Mouse (Mus musculus): ENCODE data around the gene Wbp1. TPM values are rescaled to one million over a fixed set of nuclear protein-coding genes. Genes with fewer than 3 reads are reported as not detected.
A peak's percentile ranks its signal among the peaks of the same experiment; 100 is the strongest.

Gene Wbp1
- polyA plus RNA-seq, 1 experiment from 2014 or later: 50.3 TPM

GRCm38 (mm10) chr6:83136291-83136880, 15.0 kb upstream of the Wbp1 start:
- Histone ChIP-seq H3K4me3 (ENCODE audit: low read depth, low read length) (peak overlapping the region; percentile 63), H3K9ac (ENCODE audit: low read depth, low read length) (peak overlapping the region; percentile 86), H3K9me3 (ENCODE audit: control insufficient read depth, low read length) (no peaks in the 10 kb centered on the region), H3K27ac (ENCODE audit: low read depth, low read length) (peak overlapping the region; percentile 97), H3K36me3 (ENCODE audit: control insufficient read depth, insufficient read depth, low read length) (no peaks in the 10 kb centered on the region; the same call in 1 of the 2 replicates), H3K4me2 (peak overlapping the region; percentile 86), H3K27me3 (replicated peaks; ENCODE audit: control insufficient read depth, insufficient read depth, low read length) (peaks cover 15% of the 10 kb centered on the region), H3K4me1 (replicated peaks; ENCODE audit: control insufficient read depth, insufficient read depth, low read length) (peaks cover 31% of the 10 kb centered on the region)
- 25% methylated on average over 5 of the region's 5 CpGs for WGBS
- no peak for DNase-seq (ENCODE audit: low spot score)
- no peak for ATAC-seq (replicated peaks; ENCODE audit: low FRiP score)

- 20% methylated on average over 33 of the region's 37 CpGs for WGBS
- Histone ChIP-seq H3K4me1 (replicated peaks; ENCODE audit: control insufficient read depth, insufficient read depth, low read length) (peaks cover 29% of the 10 kb centered on the region), H3K9ac (ENCODE audit: low read depth, low read length) (peak overlapping the region; percentile 86), H3K9me3 (ENCODE audit: control insufficient read depth, low read length) (no peaks in the 10 kb centered on the region), H3K36me3 (ENCODE audit: control insufficient read depth, insufficient read depth, low read length) (no peaks in the 10 kb centered on the region; the same call in 1 of the 2 replicates), H3K27ac (ENCODE audit: low read depth, low read length) (0 out of 2 replicates have a peak overlapping the region, but pooled peaks have one; percentile 97), H3K4me2 (peak overlapping the region; percentile 86), H3K4me3 (ENCODE audit: low read depth, low read length) (peak overlapping the region; percentile 63), H3K27me3 (replicated peaks; ENCODE audit: control insufficient read depth, insufficient read depth, low read length) (peaks cover 15% of the 10 kb centered on the region)
- no peak for ATAC-seq (replicated peaks; ENCODE audit: low FRiP score)
- DNase-seq (ENCODE audit: low spot score): no peak
Measured at GRCm38 (mm10) chr6:83135571-83136161, 14.3 kb upstream of the Wbp1 start.

GRCm38 (mm10) chr6:83134951-83135513, 13.7 kb upstream of the Wbp1 start, which contains the start of gene Rtkn:
Rtkn (plus strand) TSS chr6:83135463.
- Histone ChIP-seq H3K9me3 (ENCODE audit: control insufficient read depth, low read length) (no peaks in the 10 kb centered on the region), H3K36me3 (ENCODE audit: control insufficient read depth, insufficient read depth, low read length) (no peaks in the 10 kb centered on the region; the same call in 1 of the 2 replicates), H3K4me1 (replicated peaks; ENCODE audit: control insufficient read depth, insufficient read depth, low read length) (peaks cover 29% of the 10 kb centered on the region), H3K27ac (ENCODE audit: low read depth, low read length) (peak within 1 kb of the TSS; percentile 97; the same call in 1 of the 2 replicates), H3K4me3 (ENCODE audit: low read depth, low read length) (peak within 1 kb of the TSS; percentile 63), H3K27me3 (replicated peaks; ENCODE audit: control insufficient read depth, insufficient read depth, low read length) (peaks cover 15% of the 10 kb centered on the region), H3K9ac (ENCODE audit: low read depth, low read length) (peak within 1 kb of the TSS; percentile 86), H3K4me2 (peak within 1 kb of the TSS; percentile 86)
- 62% methylated on average over 7 of the region's 7 CpGs for WGBS
- DNase-seq (ENCODE audit: low spot score) (no peak), ATAC-seq (replicated peaks; ENCODE audit: low FRiP score) (no peak)

GRCm38 (mm10) chr6:83134226-83134625, 12.9 kb upstream of the Wbp1 start:
- WGBS: 68% methylated on average over 3 of the region's 3 CpGs
- no peak overlapping the region for H3K27ac ChIP-seq (ENCODE audit: low read depth, low read length)
- no peaks in the 10 kb centered on the region for H3K36me3 ChIP-seq (ENCODE audit: control insufficient read depth, insufficient read depth, low read length)
- H3K9me3 ChIP-seq (ENCODE audit: control insufficient read depth, low read length): no peaks in the 10 kb centered on the region
- H3K27me3 ChIP-seq (replicated peaks; ENCODE audit: control insufficient read depth, insufficient read depth, low read length): peaks cover 15% of the 10 kb centered on the region
- no peak overlapping the region for H3K4me3 ChIP-seq (ENCODE audit: low read depth, low read length)
- ATAC-seq (replicated peaks; ENCODE audit: low FRiP score) (no peak), DNase-seq (ENCODE audit: low spot score) (no peak)
- H3K4me1 ChIP-seq (replicated peaks; ENCODE audit: control insufficient read depth, insufficient read depth, low read length): peaks cover 29% of the 10 kb centered on the region
- H3K9ac ChIP-seq (ENCODE audit: low read depth, low read length): no peak overlapping the region
- H3K4me2 ChIP-seq: no peak overlapping the region

- H3K27me3 ChIP-seq (replicated peaks; ENCODE audit: control insufficient read depth, insufficient read depth, low read length): peaks cover 15% of the 10 kb centered on the region
Measured at GRCm38 (mm10) chr6:83132176-83132919, 11.0 kb upstream of the Wbp1 start.

GRCm38 (mm10) chr6:83131469-83132034, 10.2 kb upstream of the Wbp1 start:
- peak overlapping the region; percentile 11; the same call in 1 of the 2 replicates for H3K4me2 ChIP-seq
- no peak overlapping the region for H3K4me3 ChIP-seq (ENCODE audit: low read depth, low read length)
- DNase-seq (ENCODE audit: low spot score) (no peak), ATAC-seq (replicated peaks; ENCODE audit: low FRiP score) (peak; percentile 57)
- no peak overlapping the region for H3K9ac ChIP-seq (ENCODE audit: low read depth, low read length)
- peaks cover 15% of the 10 kb centered on the region for H3K27me3 ChIP-seq (replicated peaks; ENCODE audit: control insufficient read depth, insufficient read depth, low read length)
- peaks cover 13% of the 10 kb centered on the region for H3K4me1 ChIP-seq (replicated peaks; ENCODE audit: control insufficient read depth, insufficient read depth, low read length)
- WGBS: 50% methylated on average over 6 of the region's 6 CpGs
- H3K36me3 ChIP-seq (ENCODE audit: control insufficient read depth, insufficient read depth, low read length): no peaks in the 10 kb centered on the region
- H3K27ac ChIP-seq (ENCODE audit: low read depth, low read length): peak overlapping the region; percentile 20
- H3K9me3 ChIP-seq (ENCODE audit: control insufficient read depth, low read length): no peaks in the 10 kb centered on the region

More at GRCm38 (mm10) chr6:83132176-83132919, 11.0 kb upstream of the Wbp1 start:
- H3K4me3 ChIP-seq (ENCODE audit: low read depth, low read length): no peak overlapping the region
- peak overlapping the region; percentile 66 for H3K27ac ChIP-seq (ENCODE audit: low read depth, low read length)
- ATAC-seq (replicated peaks; ENCODE audit: low FRiP score): 0 out of 2 replicates have a peak, but pooled peaks have one; percentile 14
- WGBS: 74% methylated on average over 9 of the region's 9 CpGs
- H3K9me3 ChIP-seq (ENCODE audit: control insufficient read depth, low read length): no peaks in the 10 kb centered on the region
- H3K9ac ChIP-seq (ENCODE audit: low read depth, low read length): no peak overlapping the region
- no peak for DNase-seq (ENCODE audit: low spot score)
- no peak overlapping the region; the same call in 1 of the 2 replicates for H3K4me2 ChIP-seq
- H3K36me3 ChIP-seq (ENCODE audit: control insufficient read depth, insufficient read depth, low read length): no peaks in the 10 kb centered on the region
- peaks cover 17% of the 10 kb centered on the region for H3K4me1 ChIP-seq (replicated peaks; ENCODE audit: control insufficient read depth, insufficient read depth, low read length)

- WGBS: 84% methylated on average over 5 of the region's 5 CpGs
Measured at GRCm38 (mm10) chr6:83127419-83127818, 6.1 kb upstream of the Wbp1 start.

GRCm38 (mm10) chr6:83125331-83125730, 4.0 kb upstream of the Wbp1 start, which contains the start of gene Ino80b:
Ino80b (minus strand) TSS chr6:83125431.
- WGBS: 30% methylated on average over 5 of the region's 5 CpGs
- Histone ChIP-seq H3K27me3 (replicated peaks; ENCODE audit: control insufficient read depth, insufficient read depth, low read length) (no peaks in the 10 kb centered on the region), H3K9ac (ENCODE audit: low read depth, low read length) (peak within 1 kb of the TSS; percentile 86), H3K27ac (ENCODE audit: low read depth, low read length) (peak within 1 kb of the TSS; percentile 69), H3K4me1 (replicated peaks; ENCODE audit: control insufficient read depth, insufficient read depth, low read length) (peaks cover 21% of the 10 kb centered on the region), H3K4me3 (ENCODE audit: low read depth, low read length) (peak within 1 kb of the TSS; percentile 77), H3K9me3 (ENCODE audit: control insufficient read depth, low read length) (no peaks in the 10 kb centered on the region), H3K4me2 (peak within 1 kb of the TSS; percentile 95), H3K36me3 (ENCODE audit: control insufficient read depth, insufficient read depth, low read length) (0 out of 2 replicates have a peak, but pooled peaks cover 2% of the 10 kb centered on the region)
- DNase-seq (ENCODE audit: low spot score) (no peak), ATAC-seq (replicated peaks; ENCODE audit: low FRiP score) (no peak)

More at GRCm38 (mm10) chr6:83127419-83127818, 6.1 kb upstream of the Wbp1 start:
- Histone ChIP-seq H3K27ac (ENCODE audit: low read depth, low read length) (no peak overlapping the region), H3K4me1 (replicated peaks; ENCODE audit: control insufficient read depth, insufficient read depth, low read length) (peaks cover 17% of the 10 kb centered on the region), H3K4me3 (ENCODE audit: low read depth, low read length) (no peak overlapping the region), H3K9me3 (ENCODE audit: control insufficient read depth, low read length) (no peaks in the 10 kb centered on the region), H3K9ac (ENCODE audit: low read depth, low read length) (no peak overlapping the region), H3K27me3 (replicated peaks; ENCODE audit: control insufficient read depth, insufficient read depth, low read length) (no peaks in the 10 kb centered on the region), H3K4me2 (no peak overlapping the region), H3K36me3 (ENCODE audit: control insufficient read depth, insufficient read depth, low read length) (0 out of 2 replicates have a peak, but pooled peaks cover 2% of the 10 kb centered on the region)
- DNase-seq (ENCODE audit: low spot score): no peak
- no peak for ATAC-seq (replicated peaks; ENCODE audit: low FRiP score)
